ENCODE assay signal across 17 mouse cellular contexts in genomic region chr3:135785065-135785464, GRCm38 (mm10).
"Had no signal": no experiment of that assay in that cellular context is flagged by ENCODE, and none has a peak within 500 bp of the region (broad histone marks: within the 10 kb centered on the region; RNA-seq: fewer than 3 reads in every experiment).

No protein-coding gene starts in this region.

- H3K4me3 ChIP-seq: neural tube, embryonic 12.5 days; neural tube, embryonic 13.5 days; neural tube, embryonic 15.5 days; stomach, embryonic 15.5 days had no signal

- H3K27ac ChIP-seq: neural tube, embryonic 12.5 days; neural tube, embryonic 13.5 days; neural tube, embryonic 15.5 days; stomach, embryonic 15.5 days; stomach, postnatal 0 days had no signal

- H3K4me1 ChIP-seq: neural tube, embryonic 12.5 days; neural tube, embryonic 13.5 days; neural tube, embryonic 15.5 days; stomach, embryonic 15.5 days had no signal

- DNase-seq: retina, postnatal 1 day; right cerebral cortex, adult 18-20 months; right cerebral cortex, postnatal 14 days; right cerebral cortex, postnatal 25 days; right cerebral cortex, postnatal 4 days; spleen, adult 18-20 months; thymus, adult 18-20 months; thymus, adult 2 months; thymus, postnatal 14 days; thymus, postnatal 25 days; thymus, postnatal 36 days; thymus, postnatal 4 days had no signal

- H3K27me3 ChIP-seq: neural tube, embryonic 12.5 days; neural tube, embryonic 13.5 days; neural tube, embryonic 15.5 days; stomach, embryonic 15.5 days had no signal

- H3K4me2 ChIP-seq: neural tube, embryonic 12.5 days; neural tube, embryonic 13.5 days; neural tube, embryonic 15.5 days; stomach, embryonic 15.5 days had no signal

- H3K36me3 ChIP-seq: neural tube, embryonic 12.5 days; neural tube, embryonic 13.5 days; neural tube, embryonic 15.5 days; stomach, embryonic 15.5 days had no signal

- H3K9me3 ChIP-seq: neural tube, embryonic 12.5 days; neural tube, embryonic 13.5 days; neural tube, embryonic 15.5 days; stomach, embryonic 15.5 days had no signal

- H3K9ac ChIP-seq: neural tube, embryonic 12.5 days; neural tube, embryonic 13.5 days; neural tube, embryonic 15.5 days; stomach, embryonic 15.5 days had no signal
